Mouse (Mus musculus): ENCODE data around the gene Rspo4.

DNA sequence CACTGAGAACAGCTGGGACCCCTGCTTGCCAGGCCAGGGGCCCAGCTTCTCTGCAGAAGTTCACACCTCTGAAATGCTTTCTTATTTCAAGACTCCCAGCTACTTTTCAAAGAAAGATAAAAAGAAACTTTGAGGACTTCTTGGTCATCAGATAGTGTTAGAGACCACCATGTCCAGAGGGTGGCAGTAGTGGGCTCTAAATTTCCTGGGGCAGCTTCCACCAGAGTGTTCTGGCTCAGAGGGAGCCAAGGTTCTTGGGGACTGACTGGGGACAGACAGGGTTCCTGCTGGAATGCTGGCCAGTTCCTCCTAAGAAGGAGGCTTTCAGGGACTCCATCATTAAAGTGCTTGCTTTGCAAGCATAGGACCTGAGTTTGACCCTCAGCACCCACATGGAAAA lies 31.8 kb downstream of the Rspo4 start:
- TF ChIP-seq CTCF (IDR thresholded peaks at IDR 0.05; ENCODE audit: insufficient read depth, low read length) (no peak), POLR2A (IDR thresholded peaks at IDR 0.05; ENCODE audit: borderline replicate concordance, extremely low read depth, low read depth, low read length) (no peak)
